Mouse (Mus musculus): ENCODE results near the gene Actg1.

Actg1 gene

DNA sequence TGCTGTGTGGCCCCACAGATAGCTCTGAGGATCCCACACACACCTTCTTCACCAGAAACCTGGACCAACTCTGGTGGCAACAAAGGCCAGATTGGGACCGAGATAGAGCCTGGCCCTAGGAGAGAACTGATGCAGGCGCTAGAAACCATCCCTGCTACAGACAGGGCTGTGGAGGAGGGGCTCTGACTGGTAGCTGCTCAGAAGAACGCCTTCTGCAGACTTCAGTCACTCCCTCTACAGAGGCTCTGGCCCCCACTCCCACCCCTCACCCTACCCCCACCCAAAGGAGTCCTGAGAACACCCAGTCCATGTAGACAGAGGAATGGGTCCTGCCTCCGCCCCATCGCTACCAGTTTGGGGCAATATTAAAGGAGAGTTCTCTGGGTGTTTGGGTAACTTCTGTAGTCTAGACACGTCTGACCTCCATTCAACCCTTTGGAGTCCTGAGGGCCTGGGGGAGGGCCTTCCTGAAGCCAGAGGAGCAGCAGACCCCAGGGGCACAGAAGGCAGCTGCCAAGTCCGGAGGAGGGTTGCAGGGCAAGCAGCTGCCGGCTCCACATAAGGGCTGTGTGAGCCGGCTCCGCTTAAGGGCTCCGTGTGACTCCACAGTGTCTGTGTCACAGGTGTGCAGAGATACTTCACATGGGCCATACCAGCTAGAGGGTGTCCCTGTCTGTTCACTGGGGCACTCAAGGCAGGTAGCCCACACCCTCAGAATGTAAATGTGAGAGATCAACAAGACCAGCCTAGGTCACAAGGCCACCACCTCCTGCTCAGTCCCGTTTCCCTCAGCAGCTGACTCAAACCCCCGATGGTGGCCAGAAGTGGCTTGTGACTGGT lies 51.8 kb downstream of the Actg1 start:
- no peak for DNase-seq (ENCODE audit: extremely low read depth, insufficient read length, low spot score)
